Mouse (Mus musculus) left cerebral cortex, adult 18-20 months (tissue): ENCODE results near the gene Rrm2. TPM values are rescaled to one million over a fixed set of nuclear protein-coding genes. Genes with fewer than 3 reads are reported as not detected.
"Not testable (repeated sequence)": the region's sequence is repeated elsewhere in the genome, so short reads cannot be mapped to it uniquely, and the experiment has no call there.

Experiments
- DNase-seq, 2 experiments: peaks; one replicate each; pipeline ENCODE4 v3.0.0; 2021 to 2022; ENCODE audit warnings: low spot score in 2 of 2, mixed read lengths in 1 of 2
- total RNA-seq, 2 experiments: library from RNA; stranded (reverse); gene quantifications; 2 replicates each; pipeline ENCODE4 v1.2.3; 2021

Gene Rrm2
- total RNA-seq, 2 experiments from 2014 or later: 1.2 to 1.4 TPM

DNA sequence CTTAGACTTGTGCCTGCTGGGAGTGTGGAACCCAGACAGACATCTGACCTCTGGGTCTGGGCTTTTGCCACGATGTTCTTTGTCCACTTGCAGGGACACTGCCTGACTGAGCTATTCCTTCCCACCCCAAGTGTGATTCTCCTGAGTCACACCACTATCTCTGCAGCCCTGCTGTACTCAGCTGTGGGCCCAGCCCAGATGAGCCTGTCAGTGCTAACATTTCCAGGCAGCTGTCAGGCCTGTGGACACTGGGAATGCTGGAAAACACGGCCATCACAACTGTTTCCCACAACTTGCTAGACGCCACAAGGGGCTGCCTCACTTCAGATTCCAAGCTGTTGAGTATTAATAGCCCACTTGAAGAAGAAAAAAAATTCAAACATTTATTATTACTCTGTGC, 5.0 kb upstream of the Rrm2 start:
- DNase-seq: no peak

DNA sequence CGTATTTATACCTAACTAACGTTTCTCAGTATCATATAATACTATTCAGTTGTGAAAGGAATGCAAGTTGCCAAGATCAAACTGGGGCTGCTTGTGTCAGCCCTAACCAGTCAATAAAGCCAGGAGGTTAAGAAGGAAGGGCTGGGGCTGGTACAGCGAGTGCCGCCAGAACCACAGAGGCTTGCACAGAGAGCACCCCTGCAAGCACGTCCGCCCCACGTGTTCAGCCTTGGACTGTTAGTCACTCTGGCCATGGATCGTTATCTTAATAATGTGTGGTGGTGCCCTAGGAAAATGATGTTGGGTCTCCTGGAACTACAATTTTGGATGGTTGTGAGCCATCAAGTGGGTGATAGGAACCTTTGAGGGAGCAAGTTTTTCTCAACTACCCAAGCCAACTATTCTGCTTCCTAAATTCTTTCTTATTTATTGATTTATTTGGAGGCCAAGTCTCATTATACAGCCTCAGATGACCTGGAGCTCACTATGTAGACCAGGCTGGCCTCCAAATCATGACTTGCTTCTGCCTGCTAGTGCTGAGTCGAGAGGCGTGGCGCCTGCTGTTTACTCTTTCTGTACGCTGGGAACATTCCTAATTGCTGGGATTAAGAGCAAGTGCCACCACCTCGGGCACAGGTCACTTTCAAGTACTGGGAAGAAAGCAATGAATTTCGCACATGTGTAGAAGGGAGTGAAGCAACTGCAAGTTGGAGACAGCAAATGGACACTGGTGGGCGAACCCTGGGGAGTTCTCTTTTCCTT, 2.4 kb upstream of the Rrm2 start:
- no peak for DNase-seq

DNA sequence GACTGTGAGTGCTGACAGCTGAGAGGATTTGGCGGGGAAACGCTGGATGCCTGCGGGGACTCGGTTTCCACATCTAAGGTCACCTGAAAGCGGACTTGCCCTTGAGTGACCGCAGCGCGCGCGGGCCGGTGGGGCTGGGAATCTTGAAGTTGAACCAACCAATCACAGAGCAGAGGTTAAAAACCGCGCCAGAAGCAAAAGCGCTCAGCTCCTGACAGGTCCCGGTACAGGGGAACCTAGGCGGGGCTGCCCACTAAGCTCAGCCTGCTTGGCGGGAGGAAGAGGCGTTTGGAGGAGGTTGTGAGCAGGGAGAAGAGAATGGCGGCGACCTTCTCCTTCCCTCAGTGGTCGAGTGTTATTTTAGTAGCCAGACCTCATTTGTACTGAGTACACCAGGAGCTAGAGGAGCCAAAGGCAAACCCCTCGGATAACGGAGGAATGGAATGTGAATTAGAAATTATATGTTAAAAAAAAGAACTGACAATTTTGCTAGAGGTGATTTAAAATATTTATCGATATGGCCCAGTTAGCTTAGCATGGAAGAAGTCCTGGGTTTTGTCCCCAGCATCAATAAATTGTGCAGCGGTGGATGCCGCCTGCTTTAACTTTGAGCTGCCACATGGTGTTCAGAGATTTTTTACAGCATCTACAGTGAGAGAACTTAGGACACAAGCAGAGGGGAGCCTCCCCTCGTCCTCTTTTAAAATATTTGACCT, 1.1 kb upstream of the Rrm2 start:
- no peak for DNase-seq

DNA sequence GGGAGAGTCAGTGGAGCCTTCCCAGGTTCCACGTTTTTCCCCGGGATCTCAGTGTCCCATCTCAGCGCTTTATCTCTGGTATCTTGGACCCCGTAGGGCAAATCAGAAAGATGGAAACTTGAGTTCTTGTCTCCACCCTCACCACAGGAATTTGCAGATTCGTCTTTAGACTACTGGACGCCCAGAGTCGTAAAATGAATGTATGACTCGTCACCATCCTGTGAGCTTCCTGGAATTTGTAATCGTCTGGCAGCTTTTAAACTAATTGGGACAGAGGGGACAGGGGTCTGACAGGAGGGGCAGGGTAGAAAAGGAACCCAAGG, 600 bp upstream of the Rrm2 start:
- no peak for DNase-seq

DNA sequence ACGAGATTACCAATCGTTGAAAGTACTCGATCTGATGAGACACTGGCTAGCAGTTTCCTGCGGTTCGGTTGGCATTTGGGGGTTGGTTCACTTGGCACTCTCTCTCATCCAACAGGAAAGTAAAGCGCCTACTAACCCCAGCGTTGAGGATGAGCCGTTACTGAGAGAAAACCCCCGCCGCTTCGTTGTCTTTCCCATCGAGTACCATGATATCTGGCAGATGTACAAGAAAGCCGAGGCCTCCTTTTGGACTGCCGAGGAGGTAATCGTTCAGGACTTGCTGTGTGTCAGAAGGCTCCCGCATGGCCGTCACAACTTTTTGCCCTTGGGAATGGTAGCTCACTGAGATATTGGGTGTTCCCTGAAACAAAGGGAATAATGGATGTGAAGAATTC, 780 bp downstream of the Rrm2 start:
- no peak for DNase-seq

DNA sequence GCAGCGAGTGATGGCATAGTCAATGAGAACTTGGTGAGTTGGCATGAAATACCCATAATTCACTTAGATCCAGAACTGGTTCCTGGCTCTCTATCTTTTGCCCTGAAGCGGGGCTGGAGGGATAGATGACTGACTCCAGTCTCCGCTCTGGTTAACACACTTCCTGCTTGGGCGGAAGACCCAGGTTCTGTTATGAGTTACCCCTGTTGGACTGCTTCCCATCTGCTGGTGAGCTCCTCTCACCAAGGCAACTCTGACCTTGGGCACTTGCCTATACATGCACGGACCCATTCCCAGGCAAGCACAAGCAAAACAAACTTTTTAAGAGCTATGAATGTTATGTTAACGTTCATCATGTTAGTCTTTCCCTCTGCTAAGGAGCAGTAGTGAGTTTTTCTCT, 1.4 kb downstream of the Rrm2 start:
- no peak for DNase-seq

DNA sequence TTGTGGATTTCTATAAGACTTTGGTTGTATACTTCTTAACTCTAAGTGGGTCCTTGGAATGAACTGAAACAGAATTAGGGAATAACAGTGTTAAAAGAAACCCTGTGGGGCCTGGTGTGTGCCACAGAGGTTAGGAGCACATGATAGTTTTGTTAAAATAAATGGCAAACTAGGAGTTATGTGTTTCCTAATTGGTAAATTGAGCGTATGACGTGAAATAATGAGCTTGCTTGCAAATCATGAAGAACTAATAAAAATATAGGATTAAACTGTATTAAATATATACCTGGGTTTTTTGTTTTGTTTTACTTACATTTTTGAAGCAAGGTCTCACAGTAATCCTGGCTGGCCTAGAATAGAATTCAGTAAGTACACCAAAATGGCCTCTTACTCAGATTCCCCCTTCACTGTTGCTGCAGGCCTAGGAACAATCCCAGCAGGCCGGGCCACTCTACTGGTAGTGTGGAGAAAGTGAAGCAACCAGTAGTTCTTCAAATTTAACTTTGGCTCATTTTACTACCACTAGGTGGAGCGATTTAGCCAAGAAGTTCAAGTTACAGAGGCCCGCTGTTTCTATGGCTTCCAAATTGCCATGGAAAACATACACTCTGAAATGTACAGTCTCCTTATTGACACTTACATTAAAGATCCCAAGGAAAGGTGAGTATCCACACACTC, 1.9 kb downstream of the Rrm2 start:
- peak in 1 of 2 experiments; percentile 41 for DNase-seq

DNA sequence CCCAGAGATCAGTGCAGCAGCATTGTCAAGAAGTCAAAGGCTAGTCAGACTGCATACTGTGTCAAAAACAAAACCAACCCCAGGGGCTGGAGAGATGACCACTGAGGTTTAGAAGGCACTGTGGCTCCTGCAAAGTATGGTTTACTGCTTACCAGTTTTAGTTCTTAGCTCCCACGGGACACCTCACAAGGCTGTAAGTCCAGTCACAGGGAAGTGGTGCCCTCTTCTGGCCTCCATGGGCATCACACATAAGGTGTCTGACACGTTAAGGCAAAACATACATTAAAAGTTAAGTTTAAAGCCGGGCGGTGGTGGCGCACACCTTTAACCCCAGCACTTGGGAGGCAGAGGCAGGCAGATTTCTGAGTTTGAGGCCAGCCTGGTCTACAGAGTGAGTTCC, 2.6 kb downstream of the Rrm2 start:
- DNase-seq: no peak

DNA sequence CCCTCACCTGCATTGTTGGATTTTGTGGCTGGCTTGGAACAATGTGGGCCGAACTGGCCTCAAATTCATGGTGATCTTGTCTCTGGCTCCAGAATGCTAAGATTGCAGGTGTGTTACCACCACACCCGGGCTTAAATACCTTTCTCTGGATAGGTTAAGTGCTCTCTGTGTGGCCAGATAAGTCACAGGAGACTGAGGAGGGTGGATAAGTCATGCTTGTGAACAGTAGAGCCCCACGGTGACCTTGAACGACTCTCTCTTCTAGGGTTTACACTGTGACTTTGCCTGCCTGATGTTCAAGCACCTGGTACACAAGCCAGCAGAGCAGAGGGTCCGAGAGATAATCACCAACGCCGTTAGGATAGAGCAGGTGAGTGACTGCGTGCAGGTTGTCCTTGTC, 4.4 kb downstream of the Rrm2 start:
- no peak for DNase-seq

DNA sequence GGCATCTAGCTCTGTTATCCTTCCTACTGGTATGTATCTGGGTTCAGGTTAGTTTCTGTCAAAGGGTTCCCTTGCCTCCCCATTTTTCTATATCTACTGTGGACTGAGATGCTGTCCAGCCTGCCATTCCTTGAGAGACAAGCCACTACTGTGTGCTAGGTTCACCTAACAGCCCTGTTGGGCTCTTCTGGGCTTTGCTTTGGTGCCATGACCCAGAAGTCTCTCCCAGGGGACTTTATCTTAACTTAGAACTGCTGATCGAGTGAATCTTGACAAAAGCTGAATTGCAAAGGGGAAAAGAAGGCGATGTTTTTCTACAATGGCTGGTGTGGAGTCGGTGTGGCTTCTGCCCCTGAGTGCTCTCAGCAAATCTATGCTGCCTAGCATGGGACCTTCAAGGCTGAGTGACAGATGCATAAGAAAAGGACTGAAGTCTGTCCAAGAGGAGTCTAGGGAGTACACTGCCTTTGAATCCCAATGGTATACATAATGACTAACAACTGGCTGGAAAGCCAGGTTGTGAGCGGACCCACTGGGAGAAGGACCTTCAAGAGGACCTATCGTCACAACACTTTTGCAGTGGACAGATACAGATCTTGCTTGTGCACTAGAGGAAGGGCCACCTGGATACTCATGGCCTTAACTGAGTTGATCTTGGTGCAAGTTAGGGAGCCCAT, 6.7 kb downstream of the Rrm2 start:
- no peak for DNase-seq

DNA sequence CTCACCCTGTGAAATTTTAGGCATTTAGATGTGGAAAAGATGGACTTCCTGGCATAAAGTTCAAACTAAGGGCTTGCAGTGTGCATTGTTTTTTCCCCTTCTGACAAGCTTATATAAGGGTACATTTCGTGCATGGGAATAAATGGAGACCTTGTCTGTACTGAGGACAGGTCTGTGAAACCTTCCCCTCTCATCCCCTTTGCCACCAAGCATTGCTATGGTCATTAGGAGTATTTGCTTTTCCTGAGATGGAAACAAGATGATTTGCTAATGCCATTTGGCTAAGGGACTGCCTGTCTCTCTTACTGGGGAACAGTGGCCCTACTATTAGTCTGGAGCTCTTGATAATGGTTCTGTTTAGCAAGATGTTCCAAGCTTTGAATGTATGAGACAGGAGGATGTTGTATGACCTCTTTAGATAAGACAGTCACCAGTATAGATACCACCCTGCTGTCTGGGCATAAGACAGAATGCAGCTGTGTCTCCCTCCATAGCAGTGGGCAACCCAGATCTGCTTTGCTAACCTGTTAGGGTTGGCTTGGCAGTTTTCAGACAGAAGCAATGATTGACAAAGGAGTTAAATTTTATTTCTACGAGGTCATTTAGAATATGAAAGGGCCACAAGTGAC, 7.3 kb downstream of the Rrm2 start:
- no peak for DNase-seq

DNA sequence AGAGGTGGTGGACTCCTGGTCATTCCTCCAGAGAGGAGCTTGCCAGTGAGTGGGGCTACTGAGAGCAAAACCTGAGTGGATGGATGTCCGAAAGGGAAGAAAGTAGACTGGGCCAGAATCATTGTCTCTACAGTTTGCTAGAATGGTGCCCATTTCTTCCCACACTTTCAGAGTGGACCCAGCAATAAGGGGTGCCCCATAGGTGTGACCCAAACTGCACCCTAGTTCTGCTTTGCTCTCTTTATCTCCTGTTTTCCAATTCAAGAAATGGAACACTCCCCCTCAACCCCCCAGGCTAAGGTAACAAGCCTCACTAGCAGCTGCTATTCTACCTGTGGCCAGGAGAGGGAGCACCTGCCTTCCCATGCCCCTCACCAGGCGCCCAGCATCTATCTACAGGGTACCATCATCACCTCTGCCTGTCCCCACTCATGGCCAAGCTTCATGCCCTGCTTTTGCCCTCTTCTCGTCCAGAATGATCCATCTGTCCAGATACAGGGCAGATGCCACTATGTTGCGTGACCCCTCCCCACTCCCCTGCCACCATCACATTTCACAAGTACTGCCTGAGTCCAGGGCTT, 8.8 kb downstream of the Rrm2 start:
- peak; percentile 33 to 45 for DNase-seq

DNA sequence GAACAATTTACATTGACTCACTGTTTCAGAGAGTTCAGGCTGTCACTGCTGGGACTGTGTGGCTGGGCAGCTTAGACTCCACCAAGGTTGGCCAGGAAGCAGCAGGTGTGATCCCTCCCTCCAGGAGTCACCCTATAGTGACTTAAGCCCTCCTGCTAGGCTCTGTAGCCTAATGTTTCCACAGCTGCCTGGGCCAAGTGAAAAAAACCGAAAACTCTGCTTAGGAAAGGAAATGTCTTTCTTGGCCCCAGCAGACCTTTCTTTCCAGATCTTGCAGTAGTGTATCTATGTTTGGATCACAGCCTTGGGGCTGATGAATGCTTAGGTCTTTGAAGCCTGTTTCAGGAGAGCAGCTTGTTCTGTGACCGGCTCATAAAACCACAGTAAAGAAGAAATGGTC, 15.4 kb downstream of the Rrm2 start:
- DNase-seq: no peak

DNA sequence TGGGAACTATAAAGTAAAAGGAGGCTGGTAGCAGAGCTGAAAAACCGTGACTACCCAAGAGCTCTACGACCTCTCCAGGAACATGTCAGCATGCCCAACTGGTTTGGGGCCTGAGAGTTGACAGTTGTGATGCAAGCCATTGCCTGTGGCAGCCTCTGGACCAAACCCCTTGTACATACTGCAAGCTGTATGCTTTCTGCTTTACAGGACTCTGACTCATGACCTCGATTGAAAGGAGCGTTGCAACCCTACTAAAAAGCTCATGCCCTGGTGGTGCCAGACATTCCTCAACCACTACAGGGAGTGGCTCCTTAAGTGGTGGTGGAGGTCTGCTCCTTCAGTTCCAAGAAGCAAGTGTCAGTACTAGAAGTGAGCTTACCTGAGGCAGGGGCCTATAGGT, 15.8 kb downstream of the Rrm2 start:
- DNase-seq: no peak

DNA sequence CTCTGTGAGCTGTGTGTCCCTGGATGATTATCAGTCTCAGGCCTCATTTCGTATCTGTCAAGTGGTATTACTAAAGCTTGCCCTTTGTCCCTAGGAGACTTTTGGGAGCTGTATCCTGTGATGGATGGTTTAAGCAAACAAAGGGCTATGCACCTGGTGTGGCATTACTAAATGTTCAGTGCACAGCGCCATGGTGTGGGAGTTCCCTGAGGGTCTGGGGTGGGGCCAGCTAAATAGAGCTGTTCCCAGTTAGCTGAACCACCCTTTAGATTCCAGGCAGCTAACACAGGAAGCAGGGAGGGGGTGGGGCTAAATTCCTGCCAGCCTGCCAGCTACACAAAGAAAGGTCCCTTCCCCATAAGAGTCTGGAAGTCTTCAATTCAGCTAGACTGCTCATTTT, 16.3 kb downstream of the Rrm2 start:
- DNase-seq: no peak

DNA sequence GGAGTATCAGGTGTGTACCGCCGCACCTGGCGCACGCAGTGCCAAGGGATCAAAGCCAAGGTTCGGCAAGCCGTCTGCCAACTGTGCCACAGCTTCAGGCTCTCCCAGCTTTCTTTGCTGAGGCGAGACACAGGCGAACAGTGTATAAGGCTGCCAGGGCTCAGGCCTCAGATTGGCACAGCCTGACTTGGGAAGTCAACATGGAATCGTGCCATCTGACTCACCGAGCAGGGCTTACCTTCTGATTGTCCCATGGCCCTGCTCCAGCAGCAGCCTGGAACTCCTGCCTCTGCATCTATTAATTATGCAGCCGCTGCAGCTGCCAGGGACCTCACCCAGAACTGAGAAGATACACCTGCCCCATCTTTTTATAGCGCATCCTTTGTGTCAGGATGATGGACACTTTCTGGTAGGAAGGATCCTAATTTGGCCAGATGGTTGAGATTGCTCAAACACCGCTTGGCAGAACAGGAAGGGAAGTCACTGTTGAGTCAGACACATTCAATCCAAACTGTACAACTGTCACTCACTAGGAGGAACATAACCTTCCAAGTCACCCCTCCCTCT, 26.9 kb downstream of the Rrm2 start:
- no peak for DNase-seq

DNA sequence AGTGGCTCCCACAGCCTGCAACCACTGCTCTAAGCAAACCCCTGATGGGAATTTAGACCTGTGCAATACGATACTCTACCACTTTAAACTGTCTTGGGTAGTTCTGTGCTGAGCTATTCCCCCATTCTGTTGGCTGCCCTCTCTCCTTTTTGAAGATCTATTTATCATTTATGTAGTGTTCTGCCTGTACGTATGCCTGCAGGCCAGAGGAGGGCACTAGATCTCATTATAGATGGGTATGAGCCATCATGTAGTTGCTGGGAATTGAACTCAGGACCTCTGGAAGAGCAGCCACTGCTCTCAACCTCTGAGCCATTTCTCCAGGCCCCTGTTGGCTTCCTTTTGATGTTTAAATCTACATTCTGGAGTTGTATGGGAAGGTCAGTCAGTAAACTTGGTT, 28.9 kb downstream of the Rrm2 start:
- DNase-seq: no peak

DNA sequence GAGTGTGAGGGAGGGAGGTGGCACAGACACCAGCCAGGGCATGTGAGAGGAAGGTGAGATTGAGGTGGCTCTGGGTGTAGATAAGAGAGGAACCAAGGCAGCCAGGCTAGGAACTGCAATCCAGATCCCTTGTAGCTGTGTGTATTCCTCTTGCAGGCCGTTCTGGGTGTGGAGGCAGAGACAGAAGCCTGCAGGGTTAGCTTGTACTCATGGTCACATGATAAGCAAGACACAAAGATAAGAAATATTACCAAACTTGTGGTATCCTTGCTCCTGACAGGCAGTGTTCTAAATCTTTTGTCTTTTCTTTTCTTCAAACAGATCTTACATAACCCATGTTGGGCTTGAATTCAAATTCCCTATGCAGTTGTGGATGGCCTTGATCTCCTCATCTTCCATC, 31.9 kb downstream of the Rrm2 start:
- DNase-seq: no peak

DNA sequence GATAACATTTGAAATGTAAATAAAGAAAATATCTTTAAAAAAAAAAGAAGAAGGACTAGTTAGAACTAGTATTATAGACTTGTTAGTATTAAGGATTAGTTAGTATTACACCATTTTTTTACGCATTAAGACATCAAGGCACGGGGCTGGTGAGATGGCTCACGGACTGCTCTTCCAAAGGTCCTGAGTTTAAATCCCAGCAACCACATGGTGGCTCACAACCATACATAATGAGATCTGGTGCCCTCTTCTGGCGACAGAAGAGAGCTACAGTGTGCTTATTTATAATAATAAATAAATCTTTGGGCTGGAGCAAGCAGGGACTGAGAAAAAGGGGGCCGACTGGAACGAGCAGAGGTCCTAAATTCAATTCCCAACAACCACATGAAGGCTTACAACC, 33.5 kb downstream of the Rrm2 start:
- not testable (repeated sequence) for DNase-seq

DNA sequence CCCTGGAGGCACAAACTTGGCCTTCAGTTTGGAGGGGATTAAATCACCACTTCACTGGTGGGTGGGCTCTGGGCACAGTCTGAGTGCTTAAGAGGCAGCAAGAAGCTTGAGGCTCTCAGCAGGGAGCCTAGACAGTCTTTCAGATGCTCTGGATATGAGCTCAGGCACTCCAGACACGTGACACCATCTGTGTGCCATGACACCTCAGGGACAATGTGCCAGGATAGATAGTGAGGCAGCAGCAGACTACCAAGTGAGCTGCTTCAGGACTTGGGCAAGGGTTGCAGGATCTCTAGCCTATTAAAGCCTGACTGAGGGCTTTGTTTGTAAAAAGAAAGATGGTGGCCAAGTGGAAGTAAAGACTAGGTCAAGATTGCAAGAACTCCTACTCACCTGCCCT, 36.3 kb downstream of the Rrm2 start:
- no peak for DNase-seq
